Mouse (Mus musculus): Measurements from ENCODE around the gene Tbp.
A peak's percentile ranks its signal among the peaks of the same experiment; 100 is the strongest.

Tbp gene

DNA sequence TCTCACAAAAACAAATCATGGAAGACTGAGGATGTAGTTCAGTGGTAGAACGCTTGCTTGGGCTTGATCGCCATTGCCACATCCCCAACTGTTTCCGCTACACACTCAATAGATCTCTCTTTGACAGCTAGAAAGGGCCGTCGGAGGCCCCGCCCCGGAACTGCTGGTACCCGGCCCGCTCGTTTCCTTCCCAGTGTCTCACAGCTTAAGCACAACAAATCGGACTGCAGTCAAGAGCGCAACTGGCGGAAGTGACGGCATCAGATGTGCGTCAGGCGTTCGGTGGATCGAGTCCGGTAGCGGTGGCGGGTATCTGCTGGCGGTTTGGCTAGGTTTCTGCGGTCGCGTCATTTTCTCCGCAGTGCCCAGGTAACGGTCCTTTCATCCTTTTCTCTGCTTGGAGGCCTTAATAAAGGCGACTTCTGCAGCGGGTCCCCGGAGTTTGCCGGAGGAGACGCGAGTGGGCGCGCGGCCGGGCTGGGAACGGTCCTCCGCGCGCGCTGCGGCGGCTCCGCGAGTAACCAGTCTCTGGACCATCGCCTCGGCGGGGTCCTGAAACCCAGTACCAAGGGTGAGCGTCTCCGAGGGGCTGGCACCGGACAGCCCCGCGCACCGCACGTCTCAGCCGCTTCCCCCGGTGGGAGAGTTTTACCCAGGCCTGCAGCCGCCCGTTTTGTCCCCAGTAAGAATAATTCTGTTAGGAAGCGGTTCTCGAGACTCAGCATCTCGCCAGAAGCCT lies at the start of gene Tbp, which contains the start of gene Psmb1:
Tbp (plus strand) TSS at position 233 of the 739 bp plus-strand sequence.
Psmb1 (minus strand) TSS at position 96 of the 739 bp plus-strand sequence.
- peak; percentile 98 for DNase-seq (ENCODE audit: low spot score)

- no peak for DNase-seq (ENCODE audit: low spot score)
Measured at GRCm38 (mm10) chr17:15455203-15455602, 44.5 kb upstream of the Tbp start.

DNA sequence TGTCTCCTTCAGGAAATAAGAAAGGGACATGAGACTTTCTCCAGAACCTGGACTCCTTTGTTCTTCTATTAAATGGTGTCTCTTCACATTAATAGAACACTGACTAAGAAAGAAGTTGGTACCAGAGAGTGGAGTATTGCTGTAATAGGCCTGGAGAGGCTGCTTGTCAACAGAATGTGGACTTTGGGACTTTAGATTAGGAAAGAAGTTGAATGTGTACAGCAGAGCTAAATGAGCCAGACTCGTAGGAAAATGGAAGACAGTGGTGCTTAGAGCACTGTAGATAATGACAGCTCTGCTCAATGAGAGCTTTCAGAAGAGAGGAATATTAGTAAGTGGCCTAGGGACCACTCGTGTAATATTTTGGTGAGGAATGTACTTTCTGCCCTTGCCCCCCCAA lies 43.1 kb upstream of the Tbp start:
- no peak for DNase-seq (ENCODE audit: low spot score)

DNA sequence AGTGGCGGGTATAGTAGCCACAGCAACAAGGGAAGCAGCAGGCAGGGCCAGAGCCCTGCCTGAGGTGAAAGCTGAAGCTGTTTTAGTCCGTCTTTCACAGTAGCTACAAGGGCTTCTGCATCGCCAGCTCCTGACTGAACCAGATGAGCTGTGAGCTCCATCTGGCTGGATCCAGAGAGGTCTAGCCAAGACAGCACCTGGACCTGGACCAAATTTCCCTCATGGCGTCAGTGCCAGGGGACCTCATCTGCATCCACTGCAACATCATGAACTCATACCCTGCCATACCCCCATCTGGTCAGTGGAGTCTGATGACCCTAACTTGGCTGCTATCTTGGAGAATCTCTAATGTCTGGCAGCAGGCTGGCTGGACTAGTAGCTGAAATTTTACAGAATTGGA lies 39.9 kb upstream of the Tbp start:
- DNase-seq (ENCODE audit: low spot score): peak; percentile 67

GRCm38 (mm10) chr17:15461921-15462495 lies 37.7 kb upstream of the Tbp start:
- no peak for DNase-seq (ENCODE audit: low spot score)

- peak; percentile 82 for DNase-seq (ENCODE audit: low spot score)
Measured at GRCm38 (mm10) chr17:15467669-15468068, 32.0 kb upstream of the Tbp start.

GRCm38 (mm10) chr17:15472671-15473070 lies 27.0 kb upstream of the Tbp start:
- no peak for DNase-seq (ENCODE audit: low spot score)

DNA sequence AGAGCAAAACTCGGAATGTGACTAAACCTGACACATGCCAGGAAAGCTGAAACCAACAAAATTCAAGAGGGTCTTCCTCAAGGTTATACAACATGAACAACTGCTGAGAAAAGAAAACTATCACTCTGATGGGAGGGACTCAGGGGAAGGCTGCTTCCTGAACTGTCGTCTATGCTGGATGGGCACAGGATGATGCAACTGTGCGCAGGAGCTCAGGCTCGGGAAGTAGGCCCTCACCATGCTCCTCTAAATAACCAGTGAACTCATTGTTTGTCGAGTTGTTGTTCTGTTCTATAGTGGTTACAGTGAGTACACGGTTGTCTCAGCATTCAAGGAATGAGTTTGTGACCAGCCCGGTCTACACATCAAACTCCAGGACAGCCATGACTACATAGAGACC lies 9.1 kb upstream of the Tbp start:
- DNase-seq (ENCODE audit: low spot score): peak; percentile 65

DNA sequence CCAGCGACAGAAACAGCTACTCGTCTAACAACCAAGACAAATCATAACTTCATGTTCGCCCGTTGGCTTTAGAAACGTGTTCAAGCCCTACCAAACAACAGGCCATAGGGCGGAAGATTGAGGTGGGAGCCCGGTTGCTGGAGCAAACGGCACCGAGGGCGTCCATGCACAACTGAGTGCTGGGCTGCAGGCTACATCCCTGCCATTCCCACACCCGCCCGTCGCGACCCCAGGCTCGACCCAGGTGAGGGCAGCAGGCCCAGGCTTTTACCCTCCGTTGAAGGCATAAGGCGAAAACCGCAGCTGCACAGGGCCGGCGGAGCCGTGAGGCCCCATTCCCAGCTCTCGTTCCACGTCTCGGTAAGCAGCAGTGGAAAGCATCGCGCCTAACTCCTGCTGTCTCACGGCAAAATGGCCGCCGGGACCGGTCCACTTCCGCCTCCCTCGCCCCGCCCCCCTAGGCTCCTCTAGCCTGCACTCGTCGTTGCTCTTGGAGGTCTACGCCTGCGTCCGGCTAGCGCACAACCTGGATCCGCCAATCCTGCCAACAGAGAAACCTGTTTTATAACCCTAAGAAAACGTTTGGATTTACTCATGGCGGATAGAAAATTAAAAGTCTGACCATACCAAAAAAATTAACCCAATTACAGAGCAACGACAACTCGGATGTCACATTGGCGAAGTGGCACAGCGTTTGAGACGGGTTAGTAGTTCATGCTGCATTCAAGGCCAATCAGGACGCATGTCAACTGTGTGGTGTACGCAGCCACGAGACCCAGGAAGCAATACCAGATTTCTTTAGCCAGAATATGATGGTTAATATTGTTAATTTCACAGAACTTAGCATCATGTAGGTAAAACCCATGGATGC lies 1.6 kb upstream of the Tbp start:
- peak; percentile 96 for DNase-seq (ENCODE audit: low spot score)

DNA sequence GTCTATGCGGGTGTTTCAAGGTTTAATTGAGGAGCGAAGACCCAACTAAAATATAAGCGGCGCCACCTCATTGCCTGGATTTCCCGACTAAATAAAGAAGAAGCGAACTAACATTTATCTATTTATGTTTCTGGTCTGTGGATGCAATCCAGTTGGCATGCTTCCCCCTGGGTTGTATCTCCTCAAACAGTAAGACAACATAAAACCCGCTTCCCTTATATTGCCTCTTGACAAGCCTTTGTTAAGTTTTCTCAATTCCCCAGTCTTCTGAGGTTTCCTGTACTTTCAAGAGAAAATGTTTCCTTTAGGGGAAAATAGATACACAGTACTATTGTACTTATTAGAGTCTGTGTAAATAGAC lies 955 bp upstream of the Tbp start:
- DNase-seq (ENCODE audit: low spot score): no peak

- DNase-seq (ENCODE audit: low spot score): no peak
Measured at GRCm38 (mm10) chr17:15510694-15511093, 11.0 kb downstream of the Tbp start.

- no peak for DNase-seq (ENCODE audit: low spot score)
Measured at GRCm38 (mm10) chr17:15517776-15518175, 18.1 kb downstream of the Tbp start.

- DNase-seq (ENCODE audit: low spot score): no peak
Measured at GRCm38 (mm10) chr17:15518186-15518585, 18.5 kb downstream of the Tbp start.

DNA sequence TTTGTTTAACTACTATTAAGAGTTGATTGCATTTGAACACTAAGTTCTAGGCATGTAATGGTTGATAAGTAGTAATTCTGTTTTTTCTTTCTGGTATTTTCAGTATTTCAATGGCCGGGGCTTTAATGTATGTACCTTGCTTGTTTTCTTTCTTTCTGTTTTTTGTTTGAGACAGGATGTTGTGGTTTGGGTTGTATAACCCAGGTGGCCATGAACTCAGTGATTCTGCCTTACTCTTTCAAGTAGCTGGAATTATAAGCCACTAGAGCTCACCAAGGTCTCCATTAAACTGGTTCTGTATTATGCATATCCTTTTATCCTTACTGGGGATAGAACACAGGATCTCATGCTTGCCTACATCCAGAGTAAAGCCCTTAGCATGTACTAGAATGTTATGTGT lies 19.1 kb downstream of the Tbp start:
- no peak for DNase-seq (ENCODE audit: low spot score)

DNA sequence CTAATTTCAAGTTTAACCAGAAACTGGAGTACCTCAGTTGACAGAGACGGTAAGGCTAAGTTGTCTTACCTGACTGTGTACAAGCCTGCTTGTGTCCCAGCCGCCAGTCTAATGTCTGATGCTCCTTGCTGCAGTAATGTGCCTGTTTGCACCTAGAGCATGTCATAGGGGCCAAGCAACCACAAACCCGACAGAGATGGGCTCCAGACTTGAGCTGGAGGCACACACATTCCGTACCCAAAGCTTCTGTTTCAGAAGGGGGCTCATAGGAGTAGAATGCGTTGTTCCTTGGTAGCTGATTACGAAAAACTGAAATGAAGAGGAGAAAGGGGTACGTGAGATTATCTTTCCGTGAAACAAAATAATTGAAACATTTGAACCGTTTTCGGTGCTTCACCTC lies 26.6 kb downstream of the Tbp start:
- DNase-seq (ENCODE audit: low spot score): no peak

- peak; percentile 96 for DNase-seq (ENCODE audit: low spot score)
Measured at GRCm38 (mm10) chr17:15526986-15527810, 27.5 kb downstream of the Tbp start, which contains the start of gene Pdcd2. Pdcd2 (minus strand) TSS chr17:15527301.

DNA sequence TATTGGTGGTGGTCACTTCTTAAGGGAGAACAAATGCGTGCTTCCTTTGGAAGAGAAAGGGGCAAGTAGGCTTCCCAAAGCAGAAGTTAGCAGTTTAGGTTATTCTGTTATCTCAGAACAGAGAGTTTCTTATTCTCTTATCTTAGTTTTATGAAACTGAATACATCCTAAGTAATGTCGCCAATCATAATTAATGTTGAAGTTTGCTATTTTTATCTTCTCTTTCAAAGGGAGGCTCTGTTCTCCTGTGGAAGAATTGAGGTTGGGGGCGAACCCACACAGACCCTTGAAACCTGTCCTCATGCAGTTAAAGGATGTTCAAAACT lies 28.1 kb downstream of the Tbp start:
- DNase-seq (ENCODE audit: low spot score): no peak

DNA sequence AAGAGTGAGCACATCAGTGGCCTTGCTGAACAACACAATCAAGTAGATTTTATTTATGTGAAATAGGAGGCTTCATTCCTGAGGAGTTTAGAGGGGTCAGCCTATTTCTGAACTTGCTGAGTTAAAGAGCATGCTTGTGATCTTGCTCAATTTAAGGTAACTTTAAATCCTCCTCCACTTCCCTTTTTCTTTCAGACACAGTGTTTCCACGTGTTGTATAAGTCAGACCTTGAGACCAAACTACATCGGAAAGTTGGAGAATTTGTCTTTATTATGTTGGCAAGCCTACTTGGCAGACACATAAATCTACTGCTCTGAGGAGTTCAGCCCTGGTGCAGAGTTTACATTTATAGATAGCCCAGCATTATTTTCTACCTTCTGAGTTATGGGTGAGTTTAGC lies 29.2 kb downstream of the Tbp start:
- no peak for DNase-seq (ENCODE audit: low spot score)

DNA sequence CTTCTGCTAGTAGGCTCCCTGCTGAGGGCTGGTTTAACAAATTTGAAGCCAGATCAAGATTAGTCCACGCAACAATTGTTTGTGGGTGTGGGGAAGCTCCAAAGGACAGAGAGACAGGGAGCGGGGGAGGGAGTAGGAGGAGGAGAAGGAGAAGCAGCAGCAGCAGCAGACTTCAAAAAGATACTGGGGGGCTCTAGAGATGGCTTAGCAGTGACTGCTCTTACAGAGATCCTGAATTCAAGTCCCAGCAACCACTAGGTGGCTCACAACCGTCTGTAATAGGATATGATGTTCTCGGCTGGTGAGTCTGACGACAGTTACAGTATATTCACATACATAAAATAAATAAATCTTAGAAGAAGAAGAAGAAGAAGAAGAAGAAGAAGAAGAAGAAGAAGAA lies 30.5 kb downstream of the Tbp start:
- peak; percentile 60 for DNase-seq (ENCODE audit: low spot score)

GRCm38 (mm10) chr17:15535162-15535800 lies 35.6 kb downstream of the Tbp start:
- peak; percentile 53 for DNase-seq (ENCODE audit: low spot score)

DNA sequence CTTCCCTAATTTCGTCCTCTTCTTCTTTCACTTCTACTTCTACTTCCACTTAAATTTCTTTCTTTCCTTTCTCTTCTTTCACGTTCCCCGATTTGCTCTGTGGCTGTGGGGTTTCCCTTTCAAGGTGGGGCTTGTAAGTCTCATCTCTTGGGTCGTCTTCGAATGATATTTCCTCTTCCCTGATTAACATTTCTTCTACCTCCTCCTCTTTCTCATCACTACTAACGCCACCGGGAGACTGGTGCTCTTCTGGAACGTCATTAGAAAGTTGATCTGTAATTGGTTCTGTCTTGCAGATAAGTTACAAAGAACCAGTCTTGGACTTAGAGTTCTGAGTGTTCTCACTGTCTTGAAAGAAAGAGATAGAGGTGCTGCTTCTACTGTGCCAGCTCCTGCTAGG lies 36.3 kb downstream of the Tbp start:
- DNase-seq (ENCODE audit: low spot score): peak; percentile 20

GRCm38 (mm10) chr17:15536457-15536904 lies 36.8 kb downstream of the Tbp start:
- peak; percentile 28 for DNase-seq (ENCODE audit: low spot score)
